Mouse (Mus musculus) liver, embryonic 14.5 days (tissue): ENCODE measurements around the gene Cd3g. TPM values are rescaled to one million over a fixed set of nuclear protein-coding genes. Genes with fewer than 3 reads are reported as not detected.

Experiments
- ATAC-seq: fragments of 200-750 bp; cut with Nextera tagmentation; 2 replicates; pipeline ENCODE4 v1.8.0; 2017; ENCODE audit warnings: moderate number of reproducible peaks, mild to moderate bottlenecking, moderate library complexity; ENCODE audit not compliant: insufficient read depth
- DNase-seq, 3 experiments: peaks; one replicate each; pipeline ENCODE4 v3.0.0-alpha.2; 2012 to 2013; ENCODE audit warnings: low read depth in 3 of 3, low spot score in 3 of 3
- H3K27ac ChIP-seq: fragments of 300-500 bp; sonication (generic); 2 replicates; pipeline ENCODE4 v1.5.1; 2014; ENCODE audit warnings: moderate library complexity, mild to moderate bottlenecking, control low read depth, inconsistent platforms
- H3K27me3 ChIP-seq: fragments of 300-500 bp; sonication (generic); 2 replicates; pipeline ENCODE4 v1.6.1; 2014; ENCODE audit warnings: mild to moderate bottlenecking, low read length, moderate library complexity; ENCODE audit not compliant: control insufficient read depth, insufficient read depth
- H3K36me3 ChIP-seq: fragments of 300-500 bp; sonication (generic); replicated peaks from 2 replicates; pipeline ENCODE4 v1.6.1; 2014; ENCODE audit warnings: low read depth; ENCODE audit not compliant: control insufficient read depth, insufficient read depth
- H3K4me1 ChIP-seq, 2 experiments: fragments of 200-500 bp in 1 of 2; fragments of 300-500 bp in 1 of 2; sonication (generic) in 1 of 2; replicated peaks; 2 replicates each; pipeline ENCODE4 v1.6.1; 2012 to 2014; ENCODE audit warnings: antibody characterized with exemption in 1 of 2, inconsistent platforms in 1 of 2, low read length in 1 of 2; ENCODE audit not compliant: control insufficient read depth in 2 of 2, insufficient read depth in 2 of 2
- H3K4me2 ChIP-seq: fragments of 300-500 bp; sonication (generic); 2 replicates; pipeline ENCODE4 v1.6.1; 2014; ENCODE audit warnings: low read depth, mild to moderate bottlenecking, control low read depth, moderate library complexity
- H3K4me3 ChIP-seq, 2 experiments: fragments of 200-500 bp in 1 of 2; fragments of 300-500 bp in 1 of 2; sonication (generic) in 1 of 2; 2 replicates each; pipeline ENCODE4 v1.5.1; 2012 to 2014; ENCODE audit warnings: low read depth in 2 of 2, low read length in 2 of 2, mild to moderate bottlenecking in 2 of 2, control low read depth in 1 of 2, inconsistent platforms in 1 of 2, moderate library complexity in 1 of 2; ENCODE audit not compliant: insufficient read depth in 1 of 2
- H3K9ac ChIP-seq: fragments of 300-500 bp; sonication (generic); replicated peaks from 2 replicates; pipeline ENCODE4 v1.6.1; 2014; ENCODE audit warnings: mild to moderate bottlenecking, control low read depth, moderate library complexity
- H3K9me3 ChIP-seq: fragments of 300-500 bp; sonication (generic); 2 replicates; pipeline ENCODE4 v1.6.1; 2016; ENCODE audit warnings: low read length, mixed read lengths; ENCODE audit not compliant: control insufficient read depth
- CTCF ChIP-seq: IDR thresholded peaks from 2 replicates; pipeline ENCODE4 v1.5.1; 2016; ENCODE audit warnings: antibody characterized with exemption, low read depth, control low read depth
- EP300 ChIP-seq: IDR thresholded peaks from 2 replicates; pipeline ENCODE4 v1.6.1; 2016; ENCODE audit warnings: antibody characterized with exemption, low read depth
- WGBS: fragments of 180-500 bp; shearing (Covaris S2); extraction: QIAGEN DNeasy Blood & Tissue Kit; methylation state at CpG from one replicate; pipeline ENCODE4 v1.1.7; 2014; ENCODE audit not compliant: insufficient replicate concordance; 5-methylcytosine and 5-hydroxymethylcytosine counted together
- polyA plus RNA-seq, 2 experiments: library from polyadenylated mRNA; depleted of rRNA in 1 of 2; stranded (reverse) in 1 of 2; unstranded in 1 of 2; fragments of >200 nt; fragmentation: Nextera tagmentation in 1 of 2; extraction: Ambion mirVana in 1 of 2; gene quantifications; 2 replicates each; pipeline versions ENCODE4 v1.2.1 to v1.2.3; 2012 to 2014

Gene Cd3g
- polyA plus RNA-seq, 2 experiments, result 0.09 to 0.25 TPM

GRCm38 (mm10) chr9:44992271-44992670 is 12.0 kb upstream of the Cd3g start:
- Histone ChIP-seq H3K4me3 (no peak overlapping the region), H3K9me3 (no peaks in the 10 kb centered on the region), H3K27ac (no peak overlapping the region), H3K27me3 (no peaks in the 10 kb centered on the region), H3K36me3 (no peaks in the 10 kb centered on the region), H3K9ac (no peak overlapping the region), H3K4me2 (no peak overlapping the region), H3K4me1 (no peaks in the 10 kb centered on the region)
- no peak for TF ChIP-seq EP300
- TF ChIP-seq CTCF, result no peak
- DNase-seq (no peak), ATAC-seq (no peak)

GRCm38 (mm10) chr9:44991821-44992220 is 11.6 kb upstream of the Cd3g start:
- no peak for DNase-seq
- no peak for ATAC-seq
- H3K4me1 ChIP-seq, result no peaks in the 10 kb centered on the region

GRCm38 (mm10) chr9:44986976-44987375 is 6.7 kb upstream of the Cd3g start:
- Histone ChIP-seq H3K9ac (no peak overlapping the region), H3K4me2 (no peak overlapping the region), H3K27me3 (no peaks in the 10 kb centered on the region), H3K27ac (no peak overlapping the region), H3K9me3 (no peaks in the 10 kb centered on the region), H3K36me3 (no peaks in the 10 kb centered on the region), H3K4me3 (no peak overlapping the region), H3K4me1 (no peaks in the 10 kb centered on the region)
- no peak for DNase-seq
- WGBS, result 35% methylated on average over 5 of the region's 5 CpGs
- no peak for TF ChIP-seq EP300
- TF ChIP-seq CTCF, result no peak
- no peak for ATAC-seq

More at GRCm38 (mm10) chr9:44991821-44992220, 11.6 kb upstream of the Cd3g start:
- H3K27me3 ChIP-seq, result no peaks in the 10 kb centered on the region
- no peaks in the 10 kb centered on the region for H3K36me3 ChIP-seq
- no peaks in the 10 kb centered on the region for H3K9me3 ChIP-seq
- WGBS, result 48% methylated on average over 2 of the region's 2 CpGs
- H3K9ac ChIP-seq, result no peak overlapping the region
- TF ChIP-seq CTCF (no peak), EP300 (no peak)
- no peak overlapping the region for H3K4me2 ChIP-seq
- no peak overlapping the region for H3K27ac ChIP-seq
- H3K4me3 ChIP-seq, result no peak overlapping the region

GRCm38 (mm10) chr9:44986242-44986781 is 6.1 kb upstream of the Cd3g start:
- Histone ChIP-seq H3K9me3 (no peaks in the 10 kb centered on the region), H3K9ac (no peak overlapping the region), H3K36me3 (no peaks in the 10 kb centered on the region), H3K4me1 (no peaks in the 10 kb centered on the region), H3K4me2 (peak overlapping the region; percentile 39), H3K27ac (no peak overlapping the region), H3K27me3 (no peaks in the 10 kb centered on the region), H3K4me3 (peak overlapping the region in 1 of 2 experiments; percentile 26; a peak in 1 of 4 replicates)
- ATAC-seq, result peak; percentile 47; the same call in 1 of the 2 replicates
- TF ChIP-seq EP300 (no peak), CTCF (no peak)
- peak in 1 of 3 experiments; percentile 40 for DNase-seq
- 7% methylated on average over 14 of the region's 14 CpGs for WGBS

- no peak for DNase-seq
- no peak overlapping the region for H3K4me3 ChIP-seq
- peak overlapping the region; percentile 39 for H3K4me2 ChIP-seq
- no peak overlapping the region for H3K27ac ChIP-seq
- ATAC-seq, result no peak
- H3K9ac ChIP-seq, result no peak overlapping the region
- H3K27me3 ChIP-seq, result no peaks in the 10 kb centered on the region
- 38% methylated on average over 3 of the region's 3 CpGs for WGBS
- no peaks in the 10 kb centered on the region; a peak in 1 of 4 replicates for H3K4me1 ChIP-seq
- H3K9me3 ChIP-seq, result no peaks in the 10 kb centered on the region
- TF ChIP-seq EP300 (no peak), CTCF (no peak)
- no peaks in the 10 kb centered on the region for H3K36me3 ChIP-seq
These were observed 5.5 kb upstream of the Cd3g start for GRCm38 (mm10) chr9:44985721-44986161.
